Mouse (Mus musculus) brain, embryonic 14.5 days (tissue): Measurements from ENCODE around the gene Pex14.

Source experiments
- CTCF ChIP-seq: fragments of 200-500 bp; IDR thresholded peaks from 2 replicates; pipeline ENCODE4 v1.5.1; 2012; ENCODE audit warnings: inconsistent platforms, mild to moderate bottlenecking, moderate library complexity, borderline replicate concordance; ENCODE audit not compliant: insufficient read depth, insufficient read length; ENCODE audit errors: extremely low read depth
- POLR2A ChIP-seq: fragments of 200-500 bp; IDR thresholded peaks from 2 replicates; pipeline ENCODE4 v1.6.1; 2012; ENCODE audit warnings: mild to moderate bottlenecking, inconsistent platforms, borderline replicate concordance; ENCODE audit not compliant: poor library complexity, insufficient read depth, insufficient read length, severe bottlenecking; ENCODE audit errors: extremely low read depth

DNA sequence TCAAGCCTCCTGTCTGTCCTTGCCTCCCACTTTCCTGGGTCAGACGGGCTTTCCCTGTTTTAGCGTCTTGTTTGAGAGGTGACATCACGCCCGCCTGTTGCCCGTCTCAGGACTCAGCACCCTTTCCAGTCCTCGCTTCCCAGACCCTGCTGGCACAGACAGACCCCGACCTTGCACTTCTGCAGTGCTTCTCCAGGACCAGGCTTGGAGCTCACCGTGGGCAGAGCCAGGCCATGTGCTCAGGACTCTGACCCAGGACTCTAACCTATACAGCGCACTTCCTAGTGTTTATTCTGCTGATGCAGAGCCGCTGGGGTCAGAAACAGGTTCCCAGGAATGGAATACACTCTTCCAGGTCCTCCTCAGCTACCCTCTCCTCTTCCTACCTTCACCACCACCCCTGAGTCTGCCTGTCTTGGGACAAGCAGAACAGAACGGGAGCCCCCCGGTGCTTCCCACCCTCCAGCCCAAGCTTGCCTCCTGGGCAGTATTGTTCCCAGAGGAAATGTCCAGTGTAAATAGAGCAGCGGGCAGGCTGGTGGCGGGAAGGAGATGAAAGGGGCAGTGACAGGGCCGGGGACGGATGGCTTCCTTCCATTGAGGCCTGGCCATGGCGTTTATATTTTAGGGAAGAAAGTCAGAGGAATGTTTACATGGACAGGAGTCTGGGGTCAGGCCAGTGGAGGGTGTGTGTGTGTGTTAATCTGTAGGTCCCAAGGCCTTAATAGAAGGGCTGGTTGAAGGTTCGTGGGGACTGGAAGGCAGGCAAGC is 173.9 kb downstream of the Pex14 start:
- TF ChIP-seq POLR2A (no peak), CTCF (no peak)
